Mouse (Mus musculus): ENCODE data around the gene Gatd1. TPM values are rescaled to one million over a fixed set of nuclear protein-coding genes. Genes with fewer than 3 reads are reported as not detected.
"Not testable (repeated sequence)": the region's sequence is repeated elsewhere in the genome, so short reads cannot be mapped to it uniquely, and the experiment has no call there.

The Gatd1 gene
- polyA plus RNA-seq, 1 experiment from 2014 or later, result 50.0 TPM

DNA sequence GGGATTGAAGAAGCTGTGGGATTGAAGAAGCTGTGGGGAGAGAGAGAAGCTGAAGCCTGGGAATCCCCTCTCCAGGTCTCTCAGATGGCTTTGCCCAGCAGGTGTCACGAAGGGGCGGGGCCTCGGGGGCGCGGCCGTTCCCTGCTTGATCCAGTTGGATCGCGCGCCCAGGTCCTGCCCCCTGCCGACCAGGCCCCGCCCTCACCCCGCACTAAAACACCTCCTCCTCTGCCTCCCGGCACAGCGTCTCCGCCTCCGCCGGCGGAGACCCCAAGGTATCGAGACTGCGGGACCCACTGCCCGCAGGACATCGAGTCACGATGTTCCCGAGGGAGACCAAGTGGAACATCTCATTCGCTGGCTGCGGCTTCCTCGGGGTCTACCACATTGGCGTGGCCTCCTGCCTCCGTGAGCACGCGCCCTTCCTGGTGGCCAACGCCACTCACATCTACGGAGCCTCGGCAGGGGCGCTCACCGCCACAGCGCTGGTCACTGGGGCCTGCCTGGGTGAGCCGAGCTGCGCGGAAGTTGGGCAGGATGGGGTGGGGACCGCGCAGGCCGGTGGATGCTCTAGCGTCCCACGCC, 41.1 kb upstream of the Gatd1 start, which contains the start of gene Pnpla2:
TSS of gene Pnpla2 (plus strand) at position 232 of the 585 bp plus-strand sequence.
- WGBS, result 1% methylated on average over 38 of the region's 45 CpGs
- Histone ChIP-seq H3K4me3 (replicated peaks; ENCODE audit: low read depth, low read length) (peak within 1 kb of the TSS; percentile 74), H3K27ac (peak within 1 kb of the TSS; percentile 96), H3K9me3 (replicated peaks; ENCODE audit: low read length) (no peaks in the 10 kb centered on the region), H3K27me3 (ENCODE audit: insufficient read depth, low read length) (no peaks in the 10 kb centered on the region), H3K4me2 (ENCODE audit: low read length) (peak within 1 kb of the TSS; percentile 72), H3K36me3 (ENCODE audit: insufficient read depth, low read length) (peaks cover 24% of the 10 kb centered on the region), H3K4me1 (replicated peaks; ENCODE audit: insufficient read depth, low read length) (0 out of 2 replicates have a peak, but pooled peaks cover 3% of the 10 kb centered on the region), H3K9ac (ENCODE audit: low read depth, low read length) (peak within 1 kb of the TSS; percentile 74)
- ATAC-seq (replicated peaks; ENCODE audit: low FRiP score, low read depth) (peak; percentile 82), DNase-seq (ENCODE audit: low spot score) (peak; percentile 96)
- peak; percentile 45 for TF ChIP-seq CTCF (IDR thresholded peaks at IDR 0.05; ENCODE audit: low read depth)

DNA sequence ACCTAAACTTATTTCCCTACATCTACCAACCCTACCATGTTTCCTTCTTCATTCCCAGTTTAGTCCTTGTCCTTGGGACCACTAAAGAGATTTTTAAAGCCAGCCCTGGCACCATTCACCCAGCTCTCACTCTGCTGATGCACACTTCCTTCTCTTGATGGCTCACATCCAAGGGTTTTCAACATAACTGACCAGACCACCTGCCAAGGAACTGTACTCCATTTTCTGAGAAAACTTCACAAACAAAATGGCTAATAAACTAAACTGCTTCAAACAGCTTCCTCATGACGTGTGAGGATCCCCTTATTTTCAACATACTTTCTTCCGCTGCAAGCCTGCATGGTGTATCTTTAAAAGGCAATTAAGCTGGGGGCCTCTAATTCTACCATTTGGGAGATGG, 39.7 kb upstream of the Gatd1 start:
- DNase-seq (ENCODE audit: low spot score) (no peak), ATAC-seq (replicated peaks; ENCODE audit: low FRiP score, low read depth) (no peak)
- H3K4me2 ChIP-seq (ENCODE audit: low read length), result no peak overlapping the region
- 0 out of 2 replicates have a peak, but pooled peaks cover 3% of the 10 kb centered on the region for H3K4me1 ChIP-seq (replicated peaks; ENCODE audit: insufficient read depth, low read length)
- no peak for TF ChIP-seq CTCF (IDR thresholded peaks at IDR 0.05; ENCODE audit: low read depth)
- WGBS, result 74% methylated on average over 2 of the region's 2 CpGs
- H3K36me3 ChIP-seq (ENCODE audit: insufficient read depth, low read length), result peaks cover 22% of the 10 kb centered on the region
- no peak overlapping the region for H3K4me3 ChIP-seq (replicated peaks; ENCODE audit: low read depth, low read length)
- H3K27ac ChIP-seq, result no peak overlapping the region
- no peaks in the 10 kb centered on the region for H3K9me3 ChIP-seq (replicated peaks; ENCODE audit: low read length)
- no peak overlapping the region for H3K9ac ChIP-seq (ENCODE audit: low read depth, low read length)
- no peaks in the 10 kb centered on the region for H3K27me3 ChIP-seq (ENCODE audit: insufficient read depth, low read length)

DNA sequence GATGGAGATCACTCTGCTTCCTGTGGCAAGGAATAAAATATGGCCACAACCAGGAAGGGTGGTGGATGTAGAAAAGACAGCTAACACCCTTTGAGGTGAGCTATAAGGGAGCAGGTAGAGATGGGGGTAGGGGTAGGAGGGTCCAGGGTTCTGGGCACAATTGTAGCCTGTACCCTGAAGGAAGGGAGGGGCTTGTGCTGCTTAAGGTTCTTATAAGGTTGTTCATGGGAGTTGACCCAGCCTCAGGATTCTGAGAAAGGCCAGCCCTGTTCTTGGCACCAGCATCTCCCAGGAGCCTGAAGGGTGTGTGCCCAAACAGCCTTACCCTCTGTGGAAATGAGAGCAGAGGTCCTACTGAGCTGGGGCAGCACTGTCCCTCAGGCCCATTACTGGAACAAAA, 38.0 kb upstream of the Gatd1 start:
- TF ChIP-seq CTCF (IDR thresholded peaks at IDR 0.05; ENCODE audit: low read depth), result no peak
- Histone ChIP-seq H3K4me2 (ENCODE audit: low read length) (no peak overlapping the region), H3K9me3 (replicated peaks; ENCODE audit: low read length) (no peaks in the 10 kb centered on the region), H3K36me3 (ENCODE audit: insufficient read depth, low read length) (peaks cover 17% of the 10 kb centered on the region; the same call in 1 of the 2 replicates), H3K27ac (no peak overlapping the region), H3K4me3 (replicated peaks; ENCODE audit: low read depth, low read length) (no peak overlapping the region), H3K27me3 (ENCODE audit: insufficient read depth, low read length) (no peaks in the 10 kb centered on the region), H3K9ac (ENCODE audit: low read depth, low read length) (no peak overlapping the region), H3K4me1 (replicated peaks; ENCODE audit: insufficient read depth, low read length) (0 out of 2 replicates have a peak, but pooled peaks cover 7% of the 10 kb centered on the region)
- ATAC-seq (replicated peaks; ENCODE audit: low FRiP score, low read depth) (no peak), DNase-seq (ENCODE audit: low spot score) (no peak)

DNA sequence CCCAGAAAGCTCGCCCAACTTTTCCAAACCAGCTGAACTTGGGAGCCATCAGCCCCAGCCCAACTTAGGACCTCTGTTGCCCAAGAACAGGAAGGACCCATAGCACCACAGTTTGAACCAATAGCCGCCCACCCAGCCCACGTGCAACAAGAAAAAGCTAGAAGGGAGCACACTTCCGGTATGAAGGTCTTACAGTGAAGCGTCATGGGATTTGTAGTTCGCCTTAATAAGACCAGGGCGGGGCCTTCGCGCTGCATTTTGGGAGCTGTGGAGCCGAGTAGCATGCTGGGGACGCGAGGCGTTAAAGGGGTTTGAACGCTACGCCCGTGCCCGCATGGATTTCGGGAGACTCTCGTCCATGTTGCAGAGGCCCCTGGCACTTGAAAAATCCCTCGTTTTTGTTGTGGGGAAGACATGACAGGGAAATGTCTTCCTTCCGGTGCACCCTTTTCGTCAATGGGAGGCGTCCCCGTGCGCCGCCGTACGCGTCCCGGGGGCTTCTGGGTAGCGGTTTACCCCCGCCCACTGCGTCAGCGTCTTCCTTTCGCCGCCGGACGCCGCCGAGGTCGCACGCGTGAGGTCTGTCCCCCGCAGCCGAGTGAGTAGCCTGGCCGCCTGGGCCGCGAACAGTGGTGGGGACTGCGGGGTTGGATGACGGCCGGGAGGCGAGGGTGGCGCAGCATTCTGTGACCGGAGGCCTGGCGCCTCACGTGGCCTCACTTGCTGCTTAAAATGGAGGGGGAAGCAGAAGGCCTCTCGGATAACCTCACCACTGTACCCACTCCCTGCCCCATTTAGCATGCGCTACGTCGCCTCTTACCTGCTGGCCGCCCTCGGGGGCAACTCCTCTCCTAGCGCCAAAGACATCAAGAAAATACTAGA, 33.4 kb upstream of the Gatd1 start, which contains the start of gene Rplp2:
TSS of gene Rplp2 (plus strand) at position 261 of the 882 bp plus-strand sequence.
- H3K27ac ChIP-seq, result peak within 1 kb of the TSS; percentile 86
- peak within 1 kb of the TSS; percentile 73 for H3K4me3 ChIP-seq (replicated peaks; ENCODE audit: low read depth, low read length)
- peak; percentile 88 for ATAC-seq (replicated peaks; ENCODE audit: low FRiP score, low read depth)
- under 1% methylated on average over 63 of the region's 63 CpGs for WGBS
- peak within 1 kb of the TSS; percentile 60 for H3K4me2 ChIP-seq (ENCODE audit: low read length)
- H3K9ac ChIP-seq (ENCODE audit: low read depth, low read length), result peak within 1 kb of the TSS; percentile 81
- no peaks in the 10 kb centered on the region for H3K27me3 ChIP-seq (ENCODE audit: insufficient read depth, low read length)
- H3K9me3 ChIP-seq (replicated peaks; ENCODE audit: low read length), result no peaks in the 10 kb centered on the region
- peaks cover 20% of the 10 kb centered on the region; the same call in 1 of the 2 replicates for H3K4me1 ChIP-seq (replicated peaks; ENCODE audit: insufficient read depth, low read length)
- TF ChIP-seq CTCF (IDR thresholded peaks at IDR 0.05; ENCODE audit: low read depth), result 0 out of 2 replicates have a peak, but pooled peaks have one; percentile 8
- H3K36me3 ChIP-seq (ENCODE audit: insufficient read depth, low read length), result peaks cover 17% of the 10 kb centered on the region; the same call in 1 of the 2 replicates
- DNase-seq (ENCODE audit: low spot score), result peak; percentile 98

DNA sequence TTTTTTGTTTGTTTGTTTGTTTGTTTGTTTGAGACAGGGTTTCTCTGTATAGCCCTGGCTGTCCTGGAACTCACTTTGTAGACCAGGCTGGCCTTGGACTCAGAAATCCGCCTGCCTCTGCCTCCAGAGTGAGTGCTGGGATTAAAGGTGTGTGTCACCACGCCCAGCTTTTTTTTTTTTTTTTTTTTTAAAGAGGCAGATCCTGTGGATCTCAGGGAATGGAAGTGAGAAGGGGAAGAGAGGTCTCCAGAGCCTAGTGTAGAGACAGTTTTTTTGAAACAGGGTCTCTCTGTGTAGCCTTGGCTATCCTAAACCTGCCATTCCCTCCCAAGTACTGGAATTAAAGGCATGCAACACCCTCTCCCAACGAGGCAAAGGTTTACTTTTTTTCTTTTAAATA, 32.4 kb upstream of the Gatd1 start:
- WGBS, result 85% methylated on average over 3 of the region's 3 CpGs
- H3K9me3 ChIP-seq (replicated peaks; ENCODE audit: low read length); H3K4me2 ChIP-seq (ENCODE audit: low read length); H3K4me3 ChIP-seq (replicated peaks; ENCODE audit: low read depth, low read length); ATAC-seq (replicated peaks; ENCODE audit: low FRiP score, low read depth); H3K27ac ChIP-seq; H3K27me3 ChIP-seq (ENCODE audit: insufficient read depth, low read length); DNase-seq (ENCODE audit: low spot score); H3K9ac ChIP-seq (ENCODE audit: low read depth, low read length): not testable (repeated sequence)
- Histone ChIP-seq H3K36me3 (ENCODE audit: insufficient read depth, low read length) (peaks cover 11% of the 10 kb centered on the region; the same call in 1 of the 2 replicates), H3K4me1 (replicated peaks; ENCODE audit: insufficient read depth, low read length) (peaks cover 20% of the 10 kb centered on the region; the same call in 1 of the 2 replicates)

DNA sequence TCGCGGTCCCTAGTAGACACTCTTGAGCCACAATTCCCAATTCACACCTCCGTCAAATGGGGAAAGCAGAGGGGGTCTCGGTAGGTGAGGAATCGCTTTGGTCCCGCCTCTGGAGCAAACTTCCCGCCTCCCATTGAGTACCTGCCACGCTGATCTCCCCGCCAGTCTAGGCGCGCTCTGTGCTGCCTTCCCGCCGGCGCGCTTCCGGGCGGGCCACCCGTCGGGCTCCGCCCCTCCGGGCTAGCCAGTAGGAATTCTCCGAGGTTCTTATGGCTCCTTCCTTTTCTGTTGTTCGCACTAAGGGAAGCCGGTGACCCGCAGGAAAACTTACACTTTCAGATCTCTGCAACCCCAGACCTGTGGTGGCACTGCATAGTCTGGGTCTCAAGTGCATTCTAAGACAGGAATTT, 29.9 kb upstream of the Gatd1 start, which contains the start of gene Pidd1:
TSS of gene Pidd1 (minus strand) at position 198 of the 410 bp plus-strand sequence.
- WGBS, result 0% methylated on average over 25 of the region's 25 CpGs

More for the DNA sequence above, 29.9 kb upstream of the Gatd1 start, which contains the start of gene Pidd1:
- peak; percentile 93 for DNase-seq (ENCODE audit: low spot score)
- no peak for TF ChIP-seq CTCF (IDR thresholded peaks at IDR 0.05; ENCODE audit: low read depth)
- Histone ChIP-seq H3K4me3 (replicated peaks; ENCODE audit: low read depth, low read length) (peak within 1 kb of the TSS; percentile 44), H3K4me1 (replicated peaks; ENCODE audit: insufficient read depth, low read length) (peaks cover 22% of the 10 kb centered on the region; the same call in 1 of the 2 replicates), H3K36me3 (ENCODE audit: insufficient read depth, low read length) (peaks cover 7% of the 10 kb centered on the region; the same call in 1 of the 2 replicates), H3K4me2 (ENCODE audit: low read length) (peak within 1 kb of the TSS; percentile 88), H3K9me3 (replicated peaks; ENCODE audit: low read length) (no peaks in the 10 kb centered on the region), H3K27me3 (ENCODE audit: insufficient read depth, low read length) (no peaks in the 10 kb centered on the region), H3K27ac (peak within 1 kb of the TSS; percentile 27), H3K9ac (ENCODE audit: low read depth, low read length) (peak within 1 kb of the TSS; percentile 61)
- peak; percentile 30; the same call in 1 of the 2 replicates for ATAC-seq (replicated peaks; ENCODE audit: low FRiP score, low read depth)
